Mouse (Mus musculus) forebrain, embryonic 13.5 days (tissue): ENCODE data around the gene Ccdc188. TPM values are rescaled to one million over a fixed set of nuclear protein-coding genes. Genes with fewer than 3 reads are reported as not detected.

Experiments used
- ATAC-seq: fragments of 200-750 bp; cut with Nextera tagmentation; 2 replicates; pipeline ENCODE4 v1.8.0; 2017
- H3K27ac ChIP-seq: fragments of 300-500 bp; sonication (generic); 2 replicates; pipeline ENCODE4 v1.5.1; 2015; ENCODE audit warnings: inconsistent platforms, mild to moderate bottlenecking, moderate library complexity
- H3K27me3 ChIP-seq: fragments of 300-500 bp; sonication (generic); 2 replicates; pipeline ENCODE4 v1.6.1; 2015; ENCODE audit warnings: mild to moderate bottlenecking, inconsistent platforms
- H3K36me3 ChIP-seq: fragments of 300-500 bp; sonication (generic); 2 replicates; pipeline ENCODE4 v1.6.1; 2015; ENCODE audit warnings: mild to moderate bottlenecking, inconsistent platforms; ENCODE audit not compliant: poor library complexity, severe bottlenecking
- H3K4me1 ChIP-seq: fragments of 300-500 bp; sonication (generic); 2 replicates; pipeline ENCODE4 v1.6.1; 2015; ENCODE audit warnings: inconsistent platforms
- H3K4me2 ChIP-seq: fragments of 300-500 bp; sonication (generic); 2 replicates; pipeline ENCODE4 v1.6.1; 2015; ENCODE audit warnings: inconsistent platforms, mild to moderate bottlenecking, moderate library complexity
- H3K4me3 ChIP-seq: fragments of 300-500 bp; sonication (generic); 2 replicates; pipeline ENCODE4 v1.5.1; 2015; ENCODE audit warnings: mild to moderate bottlenecking, inconsistent platforms
- H3K9ac ChIP-seq: fragments of 300-500 bp; sonication (generic); 2 replicates; pipeline ENCODE4 v1.6.1; 2015; ENCODE audit warnings: mild to moderate bottlenecking, inconsistent platforms
- H3K9me3 ChIP-seq: fragments of 300-500 bp; sonication (generic); replicated peaks from 2 replicates; pipeline ENCODE4 v1.6.1; 2016; ENCODE audit warnings: inconsistent platforms
- WGBS: fragments of 180-500 bp; shearing (Covaris S2); methylation state at CpG from one replicate; pipeline ENCODE4 v1.1.7; 2015; 5-methylcytosine and 5-hydroxymethylcytosine counted together
- polyA plus RNA-seq: library from polyadenylated mRNA; unstranded; fragments of >200 nt; fragmentation: Nextera tagmentation; extraction: Ambion mirVana; gene quantifications from 2 replicates; pipeline ENCODE4 v1.2.1, GENCODE M21; 2015

The Ccdc188 gene
- polyA plus RNA-seq, 1 experiment from 2014 or later = not detected

- no peak overlapping the region for H3K4me3 ChIP-seq
- H3K4me2 ChIP-seq = no peak overlapping the region
- H3K9me3 ChIP-seq = no peaks in the 10 kb centered on the region
- no peak for ATAC-seq
- peaks cover 35% of the 10 kb centered on the region for H3K4me1 ChIP-seq
- no peaks in the 10 kb centered on the region for H3K27me3 ChIP-seq
- H3K9ac ChIP-seq = peak overlapping the region; percentile 21; the same call in 1 of the 2 replicates
- 59% methylated on average over 11 of the region's 11 CpGs for WGBS
- peaks cover 41% of the 10 kb centered on the region for H3K36me3 ChIP-seq
- no peak overlapping the region for H3K27ac ChIP-seq
Observed at GRCm38 (mm10) chr16:18229622-18230021, 11.9 kb downstream of the Ccdc188 start.

GRCm38 (mm10) chr16:18230617-18231016 lies 12.9 kb downstream of the Ccdc188 start:
- 90% methylated on average over 6 of the region's 6 CpGs for WGBS

GRCm38 (mm10) chr16:18231047-18231446 lies 13.4 kb downstream of the Ccdc188 start:
- Histone ChIP-seq H3K4me3 (no peak overlapping the region), H3K27ac (no peak overlapping the region), H3K4me1 (peaks cover 42% of the 10 kb centered on the region), H3K36me3 (peaks cover 27% of the 10 kb centered on the region), H3K9me3 (no peaks in the 10 kb centered on the region), H3K27me3 (no peaks in the 10 kb centered on the region), H3K4me2 (no peak overlapping the region), H3K9ac (no peak overlapping the region)
- WGBS = 80% methylated on average over 3 of the region's 3 CpGs
- ATAC-seq = no peak

More at GRCm38 (mm10) chr16:18230617-18231016, 12.9 kb downstream of the Ccdc188 start:
- Histone ChIP-seq H3K27me3 (no peaks in the 10 kb centered on the region), H3K27ac (no peak overlapping the region), H3K4me1 (peaks cover 37% of the 10 kb centered on the region), H3K9ac (peak overlapping the region; percentile 21; the same call in 1 of the 2 replicates), H3K4me3 (no peak overlapping the region), H3K9me3 (no peaks in the 10 kb centered on the region), H3K4me2 (no peak overlapping the region), H3K36me3 (peaks cover 31% of the 10 kb centered on the region)
- no peak for ATAC-seq

- Histone ChIP-seq H3K36me3 (peaks cover 23% of the 10 kb centered on the region), H3K9ac (no peak overlapping the region), H3K27ac (no peak overlapping the region), H3K4me2 (no peak overlapping the region), H3K9me3 (no peaks in the 10 kb centered on the region), H3K27me3 (no peaks in the 10 kb centered on the region), H3K4me1 (peaks cover 46% of the 10 kb centered on the region), H3K4me3 (no peak overlapping the region)
- WGBS = 98% methylated on average over 4 of the region's 4 CpGs
- no peak for ATAC-seq
Observed at GRCm38 (mm10) chr16:18231451-18231850, 13.8 kb downstream of the Ccdc188 start.

- WGBS = 68% methylated on average over 1 of the region's 1 CpGs
- H3K9ac ChIP-seq = peak overlapping the region; percentile 91
- no peaks in the 10 kb centered on the region for H3K27me3 ChIP-seq
- H3K4me1 ChIP-seq = peaks cover 48% of the 10 kb centered on the region
- no peaks in the 10 kb centered on the region for H3K9me3 ChIP-seq
- ATAC-seq = no peak
- peak overlapping the region; percentile 92 for H3K4me2 ChIP-seq
- H3K27ac ChIP-seq = no peak overlapping the region
- peaks cover 15% of the 10 kb centered on the region for H3K36me3 ChIP-seq
- H3K4me3 ChIP-seq = peak overlapping the region; percentile 86
Observed at GRCm38 (mm10) chr16:18233451-18233850, 15.8 kb downstream of the Ccdc188 start.

- Histone ChIP-seq H3K36me3 (peaks cover 19% of the 10 kb centered on the region), H3K4me1 (peaks cover 48% of the 10 kb centered on the region), H3K4me2 (peak overlapping the region; percentile 92), H3K27ac (peak overlapping the region; percentile 88; the same call in 1 of the 2 replicates), H3K4me3 (peak overlapping the region; percentile 86), H3K27me3 (no peaks in the 10 kb centered on the region), H3K9ac (peak overlapping the region; percentile 91), H3K9me3 (no peaks in the 10 kb centered on the region)
- peak; percentile 22 for ATAC-seq
- WGBS = 17% methylated on average over 13 of the region's 13 CpGs
Observed at GRCm38 (mm10) chr16:18233919-18234670, 16.4 kb downstream of the Ccdc188 start.

GRCm38 (mm10) chr16:18234671-18235388 lies 17.2 kb downstream of the Ccdc188 start, which contains the start of gene Zdhhc8:
TSS of gene Zdhhc8 (minus strand) at chr16:18235136.
- peaks cover 25% of the 10 kb centered on the region for H3K36me3 ChIP-seq
- H3K27me3 ChIP-seq = no peaks in the 10 kb centered on the region
- H3K4me2 ChIP-seq = peak within 1 kb of the TSS; percentile 92
- H3K9me3 ChIP-seq = no peaks in the 10 kb centered on the region
- H3K4me1 ChIP-seq = peaks cover 42% of the 10 kb centered on the region
- peak within 1 kb of the TSS; percentile 88 for H3K27ac ChIP-seq
- ATAC-seq = peak; percentile 81
- 1% methylated on average over 57 of the region's 79 CpGs for WGBS
- peak within 1 kb of the TSS; percentile 86 for H3K4me3 ChIP-seq
- H3K9ac ChIP-seq = peak within 1 kb of the TSS; percentile 91

GRCm38 (mm10) chr16:18235389-18236065 lies 17.8 kb downstream of the Ccdc188 start:
- Histone ChIP-seq H3K4me3 (peak overlapping the region; percentile 86), H3K9ac (peak overlapping the region; percentile 91), H3K27ac (peak overlapping the region; percentile 88), H3K9me3 (no peaks in the 10 kb centered on the region), H3K4me1 (peaks cover 35% of the 10 kb centered on the region), H3K36me3 (peaks cover 32% of the 10 kb centered on the region), H3K4me2 (peak overlapping the region; percentile 92), H3K27me3 (no peaks in the 10 kb centered on the region)
- peak; percentile 79 for ATAC-seq
- 5% methylated on average over 19 of the region's 19 CpGs for whole genome bisulfite sequencing

- no peak overlapping the region for H3K4me3 ChIP-seq
- no peaks in the 10 kb centered on the region for H3K27me3 ChIP-seq
- WGBS = 78% methylated on average over 7 of the region's 7 CpGs
- H3K9me3 ChIP-seq = no peaks in the 10 kb centered on the region
- H3K27ac ChIP-seq = no peak overlapping the region
- H3K9ac ChIP-seq = no peak overlapping the region
- H3K4me1 ChIP-seq = peaks cover 27% of the 10 kb centered on the region
- ATAC-seq = no peak
- peaks cover 45% of the 10 kb centered on the region for H3K36me3 ChIP-seq
- no peak overlapping the region for H3K4me2 ChIP-seq
Observed at GRCm38 (mm10) chr16:18236676-18237501, 19.2 kb downstream of the Ccdc188 start.

GRCm38 (mm10) chr16:18241581-18241980 lies 23.9 kb downstream of the Ccdc188 start:
- H3K27ac ChIP-seq = no peak overlapping the region
- H3K4me2 ChIP-seq = no peak overlapping the region
- 92% methylated on average over 10 of the region's 10 CpGs for WGBS
- no peak overlapping the region for H3K4me3 ChIP-seq
- no peak overlapping the region for H3K9ac ChIP-seq
- ATAC-seq = no peak
- H3K27me3 ChIP-seq = no peaks in the 10 kb centered on the region
- no peaks in the 10 kb centered on the region for H3K9me3 ChIP-seq
- peaks cover 92% of the 10 kb centered on the region for H3K36me3 ChIP-seq
- H3K4me1 ChIP-seq = peaks cover 13% of the 10 kb centered on the region
